Mouse (Mus musculus) gonadal fat pad, adult 2 months (tissue): ENCODE data around the gene Itgb4. TPM values are rescaled to one million over a fixed set of nuclear protein-coding genes. Genes with fewer than 3 reads are reported as not detected.

Source experiments
- DNase-seq: peaks from one replicate; pipeline ENCODE4 v3.0.0-alpha.2; 2012; ENCODE audit warnings: low read depth
- polyA plus RNA-seq: library from polyadenylated mRNA; depleted of rRNA; stranded (reverse); fragments of >200 nt; gene quantifications from 2 replicates; pipeline ENCODE4 v1.2.3, GENCODE M21; 2012; rRNA removed

Gene Itgb4
- polyA plus RNA-seq, result 9.3 and 11.0 TPM in 2 replicates

- DNase-seq, result no peak
Observed at GRCm38 (mm10) chr11:115974309-115975082, at the start of gene Itgb4. TSS of gene Itgb4 (plus strand) at chr11:115974709.

- DNase-seq, result no peak
Observed at GRCm38 (mm10) chr11:115929031-115929430, 45.5 kb upstream of the Itgb4 start.

GRCm38 (mm10) chr11:115929818-115930217, 44.7 kb upstream of the Itgb4 start:
- no peak for DNase-seq

GRCm38 (mm10) chr11:115931235-115931634, 43.3 kb upstream of the Itgb4 start:
- DNase-seq, result no peak

- no peak for DNase-seq
Observed at GRCm38 (mm10) chr11:115933108-115933746, 41.3 kb upstream of the Itgb4 start, which contains the start of the genes Sap30bp and Recql5. TSS of gene Sap30bp (plus strand) at chr11:115933282. TSS of gene Recql5 (minus strand) at chr11:115933477.

- DNase-seq, result no peak
Observed at GRCm38 (mm10) chr11:115933747-115934110, 40.8 kb upstream of the Itgb4 start.

GRCm38 (mm10) chr11:115939690-115940329, 34.7 kb upstream of the Itgb4 start:
- no peak for DNase-seq

GRCm38 (mm10) chr11:115941980-115942379, 32.5 kb upstream of the Itgb4 start:
- no peak for DNase-seq

- no peak for DNase-seq
Observed at GRCm38 (mm10) chr11:115945247-115945646, 29.3 kb upstream of the Itgb4 start.

GRCm38 (mm10) chr11:115946221-115946828, 28.2 kb upstream of the Itgb4 start:
- DNase-seq, result no peak

GRCm38 (mm10) chr11:115948316-115948715, 26.2 kb upstream of the Itgb4 start:
- DNase-seq, result no peak

GRCm38 (mm10) chr11:115950719-115951118, 23.8 kb upstream of the Itgb4 start:
- DNase-seq, result no peak

GRCm38 (mm10) chr11:115954712-115955111, 19.8 kb upstream of the Itgb4 start:
- no peak for DNase-seq

GRCm38 (mm10) chr11:115955195-115955858, 19.2 kb upstream of the Itgb4 start:
- DNase-seq, result no peak

GRCm38 (mm10) chr11:115956453-115956852, 18.1 kb upstream of the Itgb4 start:
- no peak for DNase-seq

GRCm38 (mm10) chr11:115957971-115958370, 16.5 kb upstream of the Itgb4 start:
- no peak for DNase-seq

- DNase-seq, result no peak
Observed at GRCm38 (mm10) chr11:115959018-115959417, 15.5 kb upstream of the Itgb4 start.

- no peak for DNase-seq
Observed at GRCm38 (mm10) chr11:115962651-115963412, 11.7 kb upstream of the Itgb4 start.

GRCm38 (mm10) chr11:115964977-115965604, 9.4 kb upstream of the Itgb4 start:
- DNase-seq, result no peak

- DNase-seq, result no peak
Observed at GRCm38 (mm10) chr11:115968731-115969405, 5.6 kb upstream of the Itgb4 start.
